Mouse (Mus musculus) MEL (cell line): ENCODE measurements around the gene Tiparp.

Source experiments
- CHD1 ChIP-seq: IDR thresholded peaks from 2 replicates; pipeline ENCODE4 v1.6.1; 2012; ENCODE audit warnings: low read depth, mild to moderate bottlenecking, inconsistent platforms, low read length, improper control_type of control experiment
- CTCF ChIP-seq, 3 experiments: IDR thresholded peaks in 2 of 3; conservative IDR thresholded peaks in 1 of 3; 2 replicates each; pipeline ENCODE4 v1.5.1; 2011 to 2012; ENCODE audit warnings: low read length in 3 of 3, low read depth in 2 of 3, mild to moderate bottlenecking in 2 of 3, improper control_type of control experiment in 1 of 3, inconsistent platforms in 1 of 3, mixed read lengths in 1 of 3, moderate library complexity in 1 of 3; ENCODE audit not compliant: control insufficient read depth in 1 of 3, insufficient read depth in 1 of 3, poor library complexity in 1 of 3, severe bottlenecking in 1 of 3
- E2F4 ChIP-seq: IDR thresholded peaks from 2 replicates; pipeline ENCODE4 v1.6.1; 2011; ENCODE audit warnings: low read depth, low read length, improper control_type of control experiment, borderline replicate concordance
- EP300 ChIP-seq, 2 experiments: IDR thresholded peaks; 2 replicates each; pipeline ENCODE4 v1.6.1; 2011; ENCODE audit warnings: improper control_type of control experiment in 2 of 2, low read length in 2 of 2, low read depth in 1 of 2, mild to moderate bottlenecking in 1 of 2
- KAT2A ChIP-seq: conservative IDR thresholded peaks from 2 replicates; pipeline ENCODE4 v1.6.1; 2012; ENCODE audit warnings: low read depth, low read length, improper control_type of control experiment, inconsistent platforms
- MAX ChIP-seq: IDR thresholded peaks from 2 replicates; pipeline ENCODE4 v1.6.1; 2011; ENCODE audit warnings: low read length, improper control_type of control experiment
- MYC ChIP-seq: IDR thresholded peaks from 2 replicates; pipeline ENCODE4 v1.6.1; 2011; ENCODE audit warnings: low read depth, mild to moderate bottlenecking, low read length, improper control_type of control experiment, moderate library complexity
- POLR2A ChIP-seq, 2 experiments: IDR thresholded peaks; 2 replicates each; pipeline ENCODE4 v1.6.1; 2011 to 2012; ENCODE audit warnings: low read length in 2 of 2, mild to moderate bottlenecking in 2 of 2, control low read depth in 1 of 2, improper control_type of control experiment in 1 of 2, low read depth in 1 of 2, moderate library complexity in 1 of 2; ENCODE audit not compliant: control insufficient read depth in 1 of 2, insufficient read depth in 1 of 2, poor library complexity in 1 of 2
- TAL1 ChIP-seq: IDR thresholded peaks from 2 replicates; pipeline ENCODE4 v1.6.1; 2012; ENCODE audit warnings: mild to moderate bottlenecking, inconsistent platforms, low read length, moderate library complexity, mixed read lengths
- ZNF384 ChIP-seq: IDR thresholded peaks from 2 replicates; pipeline ENCODE4 v1.6.1; 2012; ENCODE audit warnings: low read depth, mild to moderate bottlenecking, inconsistent platforms, low read length, improper control_type of control experiment

DNA sequence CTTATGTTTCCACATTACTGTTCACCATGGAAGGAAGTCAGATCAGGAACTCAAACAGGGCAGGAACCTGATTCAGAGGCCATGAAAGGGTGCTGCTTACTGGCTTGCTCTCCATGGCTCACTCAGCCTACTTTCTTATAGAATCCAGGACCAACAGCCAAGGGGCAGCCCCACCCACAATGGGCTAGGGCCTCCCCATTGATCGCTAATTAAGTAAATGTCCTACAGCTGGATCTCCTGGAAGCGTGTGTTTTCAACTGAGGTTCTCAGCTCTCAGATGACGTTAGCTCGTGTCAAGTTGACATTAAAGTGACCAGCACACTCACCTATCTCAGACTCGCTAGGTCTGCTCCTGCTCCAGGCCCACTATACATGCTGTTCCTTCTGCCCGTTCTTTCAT is 38.6 kb upstream of the Tiparp start:
- TF ChIP-seq E2F4 = no peak
- no peak for TF ChIP-seq POLR2A (IDR thresholded peaks at IDR 0.05; ENCODE audit: control insufficient read depth in 1 of 2, insufficient read depth in 1 of 2, low read depth in 1 of 2, low read length in 2 of 2, poor library complexity in 1 of 2)
- no peak for TF ChIP-seq ZNF384
- TF ChIP-seq CTCF (IDR thresholded peaks at IDR 0.05 in 2 of 3, conservative IDR thresholded peaks at IDR 0.05 in 1 of 3; ENCODE audit: control insufficient read depth in 1 of 3, insufficient read depth in 1 of 3, low read depth in 2 of 3, low read length in 3 of 3, poor library complexity in 1 of 3, severe bottlenecking in 1 of 3) = no peak
- no peak for TF ChIP-seq CHD1
- TF ChIP-seq TAL1 = no peak
- no peak for TF ChIP-seq MYC
- TF ChIP-seq KAT2A = no peak
- TF ChIP-seq MAX = no peak
- TF ChIP-seq EP300 (IDR thresholded peaks at IDR 0.05; ENCODE audit: low read depth in 1 of 2, low read length in 2 of 2) = no peak
